Mouse (Mus musculus) stomach, embryonic 16.5 days (tissue): ENCODE results near the gene Kdr. TPM values are rescaled to one million over a fixed set of nuclear protein-coding genes. Genes with fewer than 3 reads are reported as not detected.

Experiments used
- ATAC-seq: fragments of 200-750 bp; cut with Nextera tagmentation; 2 replicates; pipeline ENCODE4 v1.8.0; 2017; ENCODE audit warnings: moderate number of reproducible peaks, moderate TSS enrichment; ENCODE audit not compliant: insufficient read depth, low FRiP score
- H3K27ac ChIP-seq: fragments of 300-500 bp; sonication (generic); 2 replicates; pipeline ENCODE4 v1.5.1; 2014; ENCODE audit warnings: low read length
- H3K27me3 ChIP-seq: fragments of 300-500 bp; sonication (generic); 2 replicates; pipeline ENCODE4 v1.6.1; 2014; ENCODE audit warnings: low read length, control low read depth, mixed read lengths; ENCODE audit not compliant: control insufficient read depth, insufficient read depth
- H3K36me3 ChIP-seq: fragments of 300-500 bp; sonication (generic); 2 replicates; pipeline ENCODE4 v1.6.1; 2014; ENCODE audit warnings: low read length; ENCODE audit not compliant: control insufficient read depth, insufficient read depth
- H3K4me1 ChIP-seq: fragments of 300-500 bp; sonication (generic); 2 replicates; pipeline ENCODE4 v1.6.1; 2014; ENCODE audit warnings: low read length, control low read depth, mixed read lengths; ENCODE audit not compliant: control insufficient read depth, insufficient read depth
- H3K4me2 ChIP-seq: fragments of 300-500 bp; sonication (generic); 2 replicates; pipeline ENCODE4 v1.6.1; 2014; ENCODE audit warnings: low read depth, low read length, mixed read lengths
- H3K4me3 ChIP-seq: fragments of 300-500 bp; sonication (generic); replicated peaks from 2 replicates; pipeline ENCODE4 v1.5.1; 2014; ENCODE audit warnings: mild to moderate bottlenecking, low read length
- H3K9ac ChIP-seq: fragments of 300-500 bp; sonication (generic); 2 replicates; pipeline ENCODE4 v1.6.1; 2014; ENCODE audit warnings: low read length
- H3K9me3 ChIP-seq: fragments of 300-500 bp; sonication (generic); replicated peaks from 2 replicates; pipeline ENCODE4 v1.6.1; 2016; ENCODE audit warnings: low read length, control low read depth; ENCODE audit not compliant: control insufficient read depth
- WGBS: fragments of 180-500 bp; shearing (Covaris S2); extraction: QIAGEN DNeasy Blood & Tissue Kit; methylation state at CpG from one replicate; pipeline ENCODE4 v1.1.7; 2014; 5-methylcytosine and 5-hydroxymethylcytosine counted together
- microRNA-seq: library from miRNA; unstranded; fragments of <30 nt; microRNA quantifications from one replicate; pipeline ENCODE4, GENCODE M21; 2016
- polyA plus RNA-seq: library from polyadenylated mRNA; unstranded; fragments of >200 nt; fragmentation: Nextera tagmentation; extraction: Ambion mirVana; gene quantifications from 2 replicates; pipeline ENCODE4 v1.2.1, GENCODE M21; 2015

The Kdr gene
- polyA plus RNA-seq, 1 experiment from 2014 or later: 26.3 TPM

DNA sequence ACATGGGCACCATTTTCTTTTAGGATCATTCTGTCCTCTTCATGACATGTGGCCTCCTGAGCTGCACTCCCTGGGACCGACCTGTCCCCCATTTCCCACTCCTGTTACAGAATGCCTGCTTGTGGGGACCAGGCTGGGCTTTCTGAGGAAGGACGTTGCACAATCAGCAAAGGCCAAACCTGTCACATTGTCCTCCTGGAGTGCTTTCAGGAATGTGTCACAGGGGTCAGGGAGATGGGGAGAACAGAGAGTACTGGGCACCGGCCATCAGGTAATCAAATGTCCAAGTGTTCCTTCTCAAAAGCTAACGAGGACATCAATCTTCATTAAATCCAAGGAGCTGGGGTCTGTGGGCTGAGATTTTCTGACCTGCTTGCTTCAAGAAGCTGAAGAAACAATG lies 72.2 kb downstream of the Kdr start:
- no peaks in the 10 kb centered on the region for H3K4me1 ChIP-seq
- no peak overlapping the region for H3K4me3 ChIP-seq
- H3K27ac ChIP-seq: no peak overlapping the region
- no peaks in the 10 kb centered on the region for H3K27me3 ChIP-seq
- ATAC-seq: no peak
- no peaks in the 10 kb centered on the region for H3K36me3 ChIP-seq
- no peak overlapping the region for H3K9ac ChIP-seq
- no peaks in the 10 kb centered on the region for H3K9me3 ChIP-seq
- 43% methylated on average over 4 of the region's 4 CpGs for WGBS
- no peak overlapping the region for H3K4me2 ChIP-seq

DNA sequence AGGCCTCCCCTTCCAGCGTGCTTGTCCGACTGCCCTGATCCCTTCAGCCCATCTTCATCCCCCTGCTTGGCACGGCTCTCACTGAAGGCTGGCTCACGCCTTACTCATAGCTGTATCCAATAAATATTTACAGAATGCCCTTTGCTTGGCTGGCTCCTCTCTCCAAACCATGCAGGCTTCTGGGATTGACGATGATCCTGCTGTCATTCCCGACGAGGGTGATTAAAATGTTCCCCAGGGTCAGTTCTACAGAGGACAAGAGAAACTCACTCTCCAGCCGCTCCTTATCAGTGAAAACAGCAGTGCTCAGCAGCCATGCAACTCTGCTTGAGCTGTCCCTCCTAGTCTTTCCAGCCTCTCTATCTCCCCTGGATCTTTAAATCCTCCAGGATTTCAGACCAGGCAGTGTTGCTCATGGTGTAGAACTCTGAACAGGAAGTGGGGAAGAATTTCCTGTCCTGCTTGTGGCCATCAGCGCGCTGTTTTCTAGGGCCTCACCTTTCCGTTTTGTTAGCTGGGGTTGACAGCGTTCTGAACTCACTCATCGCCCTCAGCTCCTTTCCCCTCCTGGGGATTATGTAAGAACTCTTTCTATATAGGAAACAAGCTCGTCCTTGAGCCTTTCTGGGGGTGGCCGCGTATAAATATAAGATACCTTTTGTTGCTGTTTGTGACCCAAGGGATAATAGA lies 77.9 kb downstream of the Kdr start:
- Histone ChIP-seq H3K4me3 (no peak overlapping the region), H3K4me1 (no peaks in the 10 kb centered on the region), H3K9me3 (no peaks in the 10 kb centered on the region), H3K27ac (peak overlapping the region; percentile 1), H3K9ac (no peak overlapping the region), H3K36me3 (no peaks in the 10 kb centered on the region), H3K4me2 (no peak overlapping the region), H3K27me3 (no peaks in the 10 kb centered on the region)
- no peak for ATAC-seq
- 35% methylated on average over 16 of the region's 16 CpGs for WGBS

DNA sequence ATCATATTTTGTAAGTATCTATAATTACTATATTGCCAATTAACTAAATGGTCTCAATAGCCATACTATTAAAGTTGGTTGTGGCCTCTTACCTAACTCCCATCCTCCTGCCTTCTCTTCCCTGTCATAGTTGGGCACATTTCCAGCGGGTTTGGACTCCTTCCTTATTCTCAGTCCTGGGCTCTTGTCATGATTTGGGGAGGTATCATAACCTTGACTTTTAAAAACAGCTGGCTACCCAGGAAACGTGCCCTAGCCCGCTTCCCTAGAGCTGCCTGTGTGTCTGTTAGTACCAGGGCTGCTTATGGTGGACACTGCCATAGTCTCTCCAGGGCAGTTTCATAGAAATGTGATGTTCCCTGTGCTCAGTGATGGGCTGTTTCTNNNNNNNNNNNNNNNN lies 82.9 kb downstream of the Kdr start:
- H3K4me1 ChIP-seq: no peaks in the 10 kb centered on the region
- H3K27ac ChIP-seq: no peak overlapping the region
- ATAC-seq: no peak
- WGBS: 86% methylated on average over 3 of the region's 3 CpGs
- H3K9ac ChIP-seq: no peak overlapping the region
- no peaks in the 10 kb centered on the region for H3K36me3 ChIP-seq
- no peaks in the 10 kb centered on the region for H3K9me3 ChIP-seq
- H3K27me3 ChIP-seq: no peaks in the 10 kb centered on the region
- H3K4me3 ChIP-seq: no peak overlapping the region
- H3K4me2 ChIP-seq: no peak overlapping the region

DNA sequence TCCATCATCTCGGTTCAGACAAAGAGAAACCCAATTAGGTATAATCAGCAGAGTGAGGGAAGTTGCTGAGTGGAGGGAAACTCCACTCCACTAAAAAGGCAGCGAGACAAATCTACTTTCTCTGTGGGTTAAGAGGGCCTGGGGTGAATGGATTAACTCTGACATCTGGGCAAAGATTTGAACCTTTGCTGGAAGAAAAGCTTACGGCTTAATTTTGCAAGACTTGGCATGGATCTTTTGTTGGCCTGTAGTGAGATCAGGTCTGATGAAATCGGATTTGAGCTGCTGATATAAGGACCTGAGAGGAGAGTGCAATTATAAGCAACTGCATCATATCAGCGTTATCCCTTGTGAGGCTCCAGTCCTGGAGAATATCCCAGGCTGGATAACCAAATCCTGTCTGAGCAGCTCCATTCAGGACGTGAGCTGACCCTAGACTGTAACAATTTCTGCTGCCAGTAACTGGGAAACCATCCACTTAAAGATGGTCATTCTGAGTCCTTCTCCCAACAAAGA lies 85.2 kb downstream of the Kdr start:
- WGBS: 62% methylated on average over 6 of the region's 6 CpGs
- ATAC-seq: no peak
- H3K4me1 ChIP-seq: no peaks in the 10 kb centered on the region

More for the DNA sequence above, 85.2 kb downstream of the Kdr start:
- no peak overlapping the region for H3K4me2 ChIP-seq
- H3K36me3 ChIP-seq: no peaks in the 10 kb centered on the region
- no peaks in the 10 kb centered on the region for H3K27me3 ChIP-seq
- H3K4me3 ChIP-seq: no peak overlapping the region
- H3K9ac ChIP-seq: no peak overlapping the region
- no peak overlapping the region for H3K27ac ChIP-seq
- H3K9me3 ChIP-seq: no peaks in the 10 kb centered on the region

Small RNAs within 50 kb of the gene (microRNA-seq; reads per million reads assigned to microRNA genes)
- not detected for gene Gm25374

Other genes starting within 250 kb of the Kdr start
- 36.0 and 39.6 TPM in 2 replicates for gene Srd5a3, start 161.8 kb upstream of the Kdr start, polyA plus RNA-seq
- gene Tmem165, start 205.4 kb upstream of the Kdr start, polyA plus RNA-seq: 59.6 and 59.9 TPM in 2 replicates